Mouse (Mus musculus) adrenal gland, adult 8-10 months (tissue): ENCODE data around the gene Apof. TPM values are rescaled to one million over a fixed set of nuclear protein-coding genes. Genes with fewer than 3 reads are reported as not detected.
"Not testable (repeated sequence)": the region's sequence is repeated elsewhere in the genome, so short reads cannot be mapped to it uniquely, and the experiment has no call there.

Experiments
- DNase-seq: peaks from one replicate; pipeline ENCODE4 v3.0.0; 2022
- total RNA-seq, 4 experiments: library from RNA; stranded (reverse); gene quantifications; 2 replicates each; pipeline ENCODE4 v1.2.4; 2022

Apof gene
- total RNA-seq, 4 experiments from 2014 or later: 1.6 to 14.7 (median 6.9) TPM

DNA sequence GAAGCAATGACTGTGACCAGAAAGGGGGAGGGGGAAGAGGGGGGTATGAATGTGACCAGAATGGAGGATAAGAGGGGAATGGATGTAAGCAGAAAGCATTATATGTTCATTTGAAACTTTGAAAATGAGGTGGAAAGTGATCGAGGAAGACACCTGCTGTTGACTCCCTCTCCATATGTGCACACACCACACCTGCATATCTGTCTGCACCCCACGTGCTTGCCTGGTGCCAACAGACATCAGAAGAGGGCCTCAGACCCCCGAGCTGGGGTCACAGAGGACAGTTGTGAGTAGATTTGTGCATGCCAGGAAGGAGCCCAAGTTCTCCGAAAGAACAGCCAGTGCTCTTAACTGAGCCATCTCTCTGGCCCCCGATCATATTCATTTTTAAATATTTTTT lies 8.5 kb upstream of the Apof start:
- no peak for DNase-seq

DNA sequence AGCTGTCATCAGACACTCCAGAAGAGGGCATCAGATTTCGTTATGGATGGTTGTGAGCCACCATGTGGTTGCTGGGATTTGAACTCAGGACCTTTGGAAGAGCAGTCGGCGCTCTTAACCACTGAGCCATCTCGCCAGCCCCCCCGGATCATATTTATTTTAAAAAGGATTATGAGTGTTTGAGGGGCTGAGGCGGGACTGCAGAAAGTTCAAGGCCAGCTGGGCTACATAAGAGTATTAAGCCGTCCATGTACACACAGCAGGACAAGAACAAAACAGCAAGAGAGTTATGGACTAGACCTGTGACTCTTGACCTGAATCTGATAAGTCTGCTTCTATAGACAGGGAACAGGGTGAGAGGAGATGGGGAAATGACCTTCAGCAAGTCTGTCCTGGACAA lies 8.1 kb upstream of the Apof start:
- DNase-seq: not testable (repeated sequence)

DNA sequence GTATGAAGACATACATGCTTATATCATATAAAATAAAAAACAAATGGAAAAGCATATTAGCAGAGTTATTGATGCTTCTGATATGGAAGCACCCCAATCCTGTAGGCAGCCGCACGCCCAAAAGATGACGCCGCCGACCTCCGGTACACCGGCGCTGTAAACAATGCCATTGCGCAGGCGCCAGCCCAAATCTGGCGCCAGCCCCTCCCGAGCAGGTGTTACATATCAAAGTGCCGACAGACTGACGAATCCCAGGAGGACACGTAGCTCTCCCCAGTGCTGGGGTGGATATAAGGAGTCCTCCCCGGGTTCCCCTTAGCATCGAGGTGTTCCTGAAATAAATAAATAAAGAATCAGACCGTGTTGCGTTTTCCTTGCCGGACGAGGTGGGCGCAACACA lies 6.2 kb upstream of the Apof start:
- no peak for DNase-seq

DNA sequence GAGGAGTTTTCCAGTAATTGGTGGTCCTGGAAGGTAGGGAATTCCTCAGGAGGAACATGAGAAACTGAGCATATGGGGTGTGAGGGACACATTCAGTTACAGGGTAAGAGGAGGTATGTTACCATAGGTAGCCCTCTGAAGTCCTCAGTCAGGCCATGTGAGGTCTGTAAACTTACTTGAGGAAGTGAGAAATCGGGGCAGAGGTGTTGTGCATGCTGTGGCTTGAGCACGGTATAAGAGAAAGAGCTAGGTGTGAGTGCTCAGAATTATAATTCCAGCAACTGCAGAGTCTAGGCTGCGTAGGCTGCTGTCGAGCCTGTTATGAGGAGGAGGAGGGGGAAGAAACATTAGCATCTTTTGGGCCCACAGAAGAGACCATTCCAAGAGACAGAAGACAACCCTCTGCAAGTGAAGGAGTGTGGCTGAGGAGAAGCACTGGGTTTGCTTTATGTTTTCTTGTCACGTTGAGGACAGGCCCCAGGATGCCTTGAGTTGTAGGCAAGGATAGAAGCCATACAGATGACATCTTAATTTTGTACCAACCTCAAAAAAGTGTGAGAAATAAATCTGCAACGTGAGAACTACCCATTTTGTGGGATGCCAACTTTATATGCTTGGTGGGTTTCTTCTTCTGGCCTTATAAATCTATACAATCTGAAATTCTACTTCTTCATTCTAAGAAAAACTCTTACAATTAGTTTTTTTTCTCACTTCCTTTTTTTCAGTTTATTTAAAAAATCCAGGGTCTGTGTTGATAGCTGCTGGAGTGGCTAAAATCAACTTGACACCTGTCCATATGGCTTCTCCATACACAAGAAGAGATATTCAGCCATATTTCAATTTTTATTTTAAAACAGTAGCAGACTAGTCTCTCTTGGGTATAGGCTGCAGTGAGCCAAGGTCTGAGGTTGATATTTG lies 4.8 kb upstream of the Apof start:
- no peak for DNase-seq

DNA sequence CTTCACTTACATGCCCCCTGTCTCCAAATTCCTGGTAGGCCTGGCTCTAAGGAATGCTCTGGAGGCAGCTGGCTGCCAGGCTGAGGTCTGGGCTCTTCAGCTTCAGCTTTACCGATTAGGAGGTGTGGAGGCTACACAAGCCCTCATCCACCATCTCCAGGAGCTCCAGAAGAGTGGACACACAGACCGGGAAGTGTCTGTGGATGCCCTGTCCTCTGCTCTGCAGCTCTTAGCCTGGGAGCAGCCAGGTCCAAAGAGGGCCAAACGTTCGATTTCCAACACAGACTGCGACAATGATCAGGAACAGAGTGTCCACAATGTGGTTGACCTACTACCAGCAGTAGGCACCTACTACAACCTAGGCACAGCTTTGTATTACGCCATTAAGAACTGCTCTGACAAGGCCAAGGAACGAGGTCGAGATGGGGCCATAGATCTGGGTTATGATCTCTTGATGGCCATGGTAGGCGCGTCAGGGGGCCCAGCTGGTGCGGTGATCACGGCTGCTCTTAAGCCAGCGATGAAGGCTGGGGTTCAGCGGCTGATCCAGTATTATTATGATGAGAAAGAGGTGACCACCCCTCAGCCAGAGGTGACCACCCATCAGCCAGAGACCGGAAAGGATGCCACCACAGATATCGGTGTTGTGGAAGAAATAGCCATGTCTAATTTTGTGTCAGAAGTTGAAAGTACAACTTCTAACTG lies 887 bp downstream of the Apof start:
- DNase-seq: no peak

DNA sequence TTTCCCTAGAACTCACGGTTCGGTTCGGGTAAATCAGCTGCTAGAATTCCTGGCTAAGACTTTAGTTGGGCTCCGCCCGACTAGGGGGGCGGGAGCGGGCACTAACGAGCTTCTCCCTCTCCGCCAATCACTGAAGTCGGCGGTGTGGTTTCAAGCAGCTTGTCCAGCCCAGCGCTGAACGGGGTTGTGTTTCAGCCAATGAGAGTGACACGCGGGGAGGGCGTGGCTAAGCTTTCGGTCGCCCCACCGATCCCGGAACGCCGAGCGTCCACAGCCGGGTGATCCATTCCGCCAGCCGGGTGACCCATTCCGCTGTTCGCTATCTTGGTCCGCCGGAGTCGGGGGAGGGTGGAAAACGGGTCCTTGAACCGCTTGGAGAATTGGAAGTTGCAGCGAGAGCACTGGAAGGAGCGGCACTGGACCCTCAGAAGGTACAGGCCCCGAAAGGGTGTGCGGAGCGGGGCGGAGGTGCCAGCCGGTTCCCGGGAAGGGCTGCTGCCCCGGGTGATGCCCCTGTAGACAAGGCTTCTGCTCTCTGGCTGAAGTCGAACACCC lies 1.9 kb downstream of the Apof start, which contains the start of gene Stat2:
Stat2 (plus strand) TSS at position 273 of the 555 bp plus-strand sequence.
- peak; percentile 99 for DNase-seq

DNA sequence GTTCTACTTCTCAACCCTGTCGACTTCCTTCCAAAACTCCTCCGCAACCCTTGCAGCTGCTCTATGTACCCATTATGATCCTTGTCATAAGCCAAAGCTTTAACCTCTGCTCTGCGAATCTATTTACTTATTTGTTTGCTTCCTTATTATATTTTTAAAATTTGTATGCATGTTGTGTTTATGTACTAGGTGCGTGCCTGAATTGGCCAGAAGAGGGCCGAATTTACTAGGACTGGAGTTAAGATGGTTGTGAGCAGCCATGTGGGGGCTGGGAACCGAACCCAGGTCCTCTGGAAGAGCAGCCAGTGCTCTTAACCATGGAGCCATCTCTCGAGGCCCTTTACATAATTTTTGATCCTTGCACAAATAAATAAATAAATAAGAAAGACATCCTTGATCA lies 2.4 kb downstream of the Apof start:
- DNase-seq: no peak

DNA sequence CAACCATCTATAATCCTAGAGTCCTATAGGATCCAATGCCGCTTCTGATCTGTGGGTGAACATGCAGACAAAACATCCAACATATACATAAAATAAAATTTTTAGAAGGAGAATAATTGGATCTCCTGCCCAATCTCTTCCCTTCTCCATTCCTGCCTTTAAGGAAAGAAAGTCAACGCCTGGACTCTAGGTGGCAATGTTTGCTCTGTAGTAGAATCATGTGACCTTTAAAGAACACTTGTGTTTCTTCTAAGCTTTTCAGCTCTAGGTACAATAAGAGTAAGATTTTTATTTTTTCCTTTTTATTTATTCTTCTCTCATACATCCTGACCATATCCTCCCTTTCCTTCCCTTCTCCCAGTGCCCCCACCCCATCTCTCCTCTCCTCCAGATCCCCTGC lies 3.4 kb downstream of the Apof start:
- no peak for DNase-seq

DNA sequence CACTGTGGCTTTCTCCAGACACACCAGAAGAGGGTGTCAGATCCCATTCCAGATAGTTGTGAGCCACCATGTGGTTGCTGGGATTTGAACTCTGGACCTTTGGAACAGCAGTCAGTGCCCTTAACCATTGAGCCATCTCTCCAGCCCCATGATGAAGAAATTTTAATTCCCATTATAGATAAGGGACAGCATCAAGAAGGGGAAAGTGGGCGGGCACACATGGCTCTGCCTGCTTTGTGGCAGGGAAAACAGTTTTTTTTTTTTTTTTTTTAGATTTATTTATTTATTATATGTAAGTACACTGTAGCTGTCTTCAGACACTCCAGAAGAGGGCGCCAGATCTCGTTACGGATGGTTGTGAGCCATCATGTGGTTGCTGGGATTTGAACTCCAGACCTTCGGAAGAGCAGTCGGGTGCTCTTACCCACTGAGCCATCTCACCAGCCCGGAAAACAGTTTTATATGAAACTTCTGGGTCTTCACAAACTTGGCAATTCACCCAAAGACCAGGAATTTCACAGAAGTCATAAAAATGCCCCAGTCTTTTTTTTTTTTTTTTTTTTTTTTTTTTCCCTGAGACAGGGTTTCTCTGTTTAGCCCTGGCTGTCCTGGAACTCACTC lies 4.5 kb downstream of the Apof start:
- DNase-seq: not testable (repeated sequence)

DNA sequence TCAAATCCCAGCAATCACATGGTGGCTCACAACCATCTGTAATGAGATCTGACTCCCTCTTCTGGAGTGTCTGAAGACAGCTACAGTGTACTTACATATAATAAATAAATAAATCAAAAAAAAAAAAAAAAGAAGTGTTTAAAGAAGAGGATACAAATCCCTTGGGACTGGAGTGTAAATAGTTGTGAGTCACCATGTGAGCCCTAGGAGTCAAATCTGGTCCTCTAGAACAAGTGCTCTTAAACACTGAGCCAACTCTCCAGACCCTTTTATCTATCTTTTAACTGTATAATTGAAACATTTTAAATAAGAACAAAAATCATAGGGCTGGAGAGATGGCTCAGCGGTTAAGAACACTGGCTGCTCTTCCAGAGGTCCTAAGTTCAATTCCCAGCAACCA lies 6.9 kb downstream of the Apof start:
- not testable (repeated sequence) for DNase-seq

DNA sequence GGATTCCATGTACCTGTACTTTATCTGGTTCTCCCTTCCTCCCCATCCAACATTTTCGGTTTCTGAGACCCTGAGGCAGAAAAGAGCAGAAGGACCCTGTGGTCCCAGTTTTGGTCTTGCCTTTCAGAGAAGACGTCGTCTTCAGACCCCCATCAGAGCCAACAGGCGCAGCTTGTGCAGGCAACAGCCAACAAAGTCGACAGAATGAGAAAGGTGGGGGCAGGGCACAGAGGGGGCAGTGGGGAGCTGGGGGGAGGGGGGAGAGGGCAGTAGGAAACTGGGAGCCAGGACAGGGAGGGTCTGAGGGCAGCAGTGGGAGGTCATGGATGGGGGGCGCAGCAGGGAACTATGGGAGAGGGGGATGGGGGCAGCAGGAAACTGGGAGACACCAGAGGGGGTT lies 9.7 kb downstream of the Apof start:
- DNase-seq: no peak

DNA sequence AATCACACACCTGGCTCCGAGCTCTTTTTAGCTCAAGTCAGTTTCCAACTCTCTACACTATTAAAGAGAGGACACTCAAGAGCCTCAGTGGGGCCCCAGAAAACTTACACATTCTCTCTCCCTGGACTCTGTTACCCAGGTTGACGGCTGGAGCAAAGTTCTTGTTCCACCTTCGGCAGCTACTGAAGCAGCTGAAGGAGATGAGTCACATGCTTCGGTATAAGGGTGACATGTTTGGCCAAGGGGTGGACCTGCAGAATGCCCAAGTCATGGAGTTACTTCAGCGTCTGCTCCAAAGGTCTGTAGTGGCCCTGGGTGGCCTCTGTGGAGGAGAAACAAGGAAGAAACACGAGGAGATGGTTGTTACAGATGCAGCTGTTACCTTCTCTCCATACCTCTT lies 12.5 kb downstream of the Apof start:
- no peak for DNase-seq

DNA sequence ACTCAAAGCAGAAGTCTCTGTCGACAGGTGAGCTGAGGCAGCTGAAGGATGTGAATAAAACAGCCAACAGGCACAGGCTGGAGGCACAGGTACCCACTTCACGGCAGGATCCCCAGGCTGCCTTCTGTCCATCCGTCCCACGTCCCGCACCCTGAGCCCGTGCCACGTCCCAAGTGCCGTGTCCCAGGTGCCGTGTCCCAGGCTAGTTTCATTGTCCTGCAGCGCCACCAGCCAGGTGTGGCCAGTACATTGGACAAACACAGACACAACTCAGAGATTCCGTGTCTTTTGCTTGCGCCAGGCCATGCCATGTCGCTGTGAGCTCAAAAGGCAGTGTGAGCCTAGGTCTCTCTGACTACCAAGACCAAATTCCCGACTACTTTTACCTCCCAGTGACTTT lies 13.2 kb downstream of the Apof start:
- DNase-seq: no peak

DNA sequence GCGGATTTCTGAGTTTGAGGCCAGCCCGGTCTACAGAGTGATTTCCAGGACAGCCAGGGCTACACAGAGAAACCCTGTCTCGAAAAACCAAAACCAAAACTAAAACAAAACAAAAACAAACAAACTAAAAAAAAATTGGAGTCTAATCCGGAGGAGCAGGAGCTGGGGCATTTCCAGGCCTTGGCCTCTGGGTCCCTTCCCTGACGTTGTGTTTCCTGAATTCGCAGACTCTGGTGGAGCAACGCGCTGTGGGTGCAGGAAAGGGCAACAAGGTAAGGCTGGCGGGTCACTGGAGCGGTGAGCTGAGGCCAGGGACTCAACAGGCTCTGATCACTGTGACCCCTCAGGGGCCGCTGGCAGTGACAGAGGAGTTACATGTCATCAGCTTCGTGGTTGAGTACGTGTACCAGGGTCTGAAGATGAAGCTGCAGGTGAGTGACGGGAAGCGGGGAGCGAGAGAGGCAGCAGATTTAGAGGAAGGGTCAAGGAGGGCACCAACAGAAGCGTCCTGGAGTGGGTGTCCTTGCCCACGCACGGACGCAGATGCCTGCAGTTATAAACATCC lies 14.5 kb downstream of the Apof start:
- no peak for DNase-seq

DNA sequence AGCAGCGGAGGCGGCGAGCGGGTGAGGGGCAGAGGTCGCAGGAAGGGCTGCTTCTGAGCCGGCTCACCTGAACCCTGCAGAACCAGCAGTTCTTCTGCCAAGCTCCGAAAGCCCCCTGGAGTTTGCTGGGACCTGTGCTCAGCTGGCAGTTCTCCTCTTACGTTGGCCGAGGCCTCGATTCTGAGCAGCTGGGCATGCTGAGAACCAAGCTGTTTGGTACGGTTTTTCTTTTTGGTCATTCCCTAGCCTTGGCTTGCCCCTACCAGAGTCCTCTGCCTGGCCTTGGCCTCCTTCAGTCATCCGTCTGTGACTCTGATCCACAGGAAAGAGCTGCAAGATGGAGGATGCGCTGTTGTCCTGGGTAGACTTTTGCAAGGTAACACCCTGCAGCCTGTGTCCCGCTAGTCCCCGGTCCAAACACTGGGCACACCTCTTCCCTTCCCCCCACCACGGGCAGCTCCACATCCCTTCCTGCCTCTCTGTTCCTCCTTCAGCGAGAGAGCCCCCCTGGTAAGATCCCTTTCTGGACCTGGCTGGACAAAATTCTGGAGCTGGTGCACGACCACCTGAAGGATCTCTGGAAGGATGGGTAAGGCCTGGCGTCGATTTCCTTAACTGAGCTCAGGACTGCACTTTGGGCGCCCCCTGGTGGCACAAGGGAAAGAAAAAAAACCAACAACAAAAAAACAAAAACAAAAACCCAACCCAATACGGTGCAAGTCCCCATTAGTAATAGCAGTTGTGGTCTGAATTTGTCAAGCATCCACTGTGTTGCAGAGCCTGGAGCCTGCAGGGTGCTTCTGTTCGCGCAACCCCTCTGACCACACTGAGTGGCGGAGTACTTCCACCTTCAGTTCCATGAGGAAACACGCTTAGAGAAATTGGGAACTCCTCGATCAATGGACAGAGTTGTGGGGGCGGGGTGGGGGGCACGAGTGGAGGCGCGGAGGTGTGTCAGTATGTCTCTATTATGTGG lies 15.4 kb downstream of the Apof start:
- peak; percentile 46 for DNase-seq

DNA sequence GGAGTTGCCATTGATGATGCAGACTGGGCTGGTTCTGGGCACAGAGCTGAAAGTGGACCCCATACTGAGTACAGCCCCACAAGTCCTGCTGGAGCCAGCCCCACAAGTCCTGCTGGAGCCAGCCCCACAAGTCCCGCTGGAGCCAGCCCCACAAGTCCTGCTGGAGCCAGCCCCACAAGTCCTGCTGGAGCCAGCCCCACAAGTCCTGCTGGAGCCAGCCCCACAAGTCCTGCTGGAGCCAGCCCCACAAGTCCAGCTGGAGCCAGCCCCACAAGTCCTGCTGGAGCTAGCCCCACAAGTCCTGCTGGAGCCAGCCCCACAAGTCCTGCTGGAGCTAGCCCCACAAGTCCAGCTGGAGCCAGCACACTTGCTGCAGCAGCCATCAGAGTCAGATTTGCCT lies 22.1 kb downstream of the Apof start:
- DNase-seq: not testable (repeated sequence)

DNA sequence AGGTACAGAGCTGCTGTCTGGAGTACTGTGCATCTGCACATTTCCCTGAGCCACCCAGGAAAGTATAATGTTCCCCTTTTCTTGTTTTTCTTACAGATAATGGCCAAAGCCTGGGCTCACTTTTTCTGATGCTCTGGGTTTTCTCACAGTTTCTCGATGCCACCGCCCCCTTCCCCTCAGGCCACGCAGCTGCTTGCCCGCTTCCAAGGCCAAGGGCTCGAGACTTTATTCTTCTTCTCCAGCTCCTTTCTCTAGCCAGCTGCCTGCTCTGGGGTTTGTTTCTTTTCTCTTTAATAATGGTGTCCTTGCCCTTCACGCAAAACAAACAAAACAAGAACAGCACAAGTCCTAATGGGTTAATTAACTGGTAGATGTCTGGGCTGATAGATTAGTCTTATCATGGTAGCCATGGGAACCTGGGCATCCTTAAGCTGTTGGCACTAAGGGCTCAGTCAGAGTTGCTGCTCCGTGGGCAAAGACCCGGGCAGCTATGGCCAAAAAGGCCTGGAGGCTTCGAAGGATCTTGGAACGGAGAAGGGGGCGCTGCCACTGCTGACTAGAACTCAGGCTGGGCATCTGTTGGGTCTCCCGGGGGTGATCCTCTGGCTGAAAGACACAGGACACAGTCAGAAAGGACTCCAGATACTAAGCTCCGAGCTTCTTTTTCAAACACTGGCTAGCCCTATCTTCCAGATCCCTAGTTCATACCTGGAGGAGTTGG lies 28.1 kb downstream of the Apof start:
- no peak for DNase-seq

DNA sequence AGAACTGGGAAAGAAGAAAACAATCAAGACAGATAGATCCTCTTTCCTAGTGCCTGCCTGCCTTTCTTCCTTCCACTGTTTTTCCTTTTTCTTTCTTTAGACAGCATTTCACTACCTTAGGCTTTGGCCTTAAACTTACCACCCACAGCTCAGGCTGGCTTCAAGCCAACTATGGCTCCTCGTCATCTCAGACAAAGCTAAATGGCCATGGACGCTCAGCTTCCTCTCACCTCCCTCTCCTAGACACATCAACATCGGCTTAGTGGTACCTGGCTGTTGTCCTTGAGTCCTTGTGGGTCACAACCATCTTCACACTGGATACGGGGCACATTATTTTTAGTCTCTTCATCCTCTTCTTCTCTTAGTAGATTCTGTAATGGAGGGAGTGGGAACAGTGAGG lies 28.8 kb downstream of the Apof start:
- DNase-seq: no peak

DNA sequence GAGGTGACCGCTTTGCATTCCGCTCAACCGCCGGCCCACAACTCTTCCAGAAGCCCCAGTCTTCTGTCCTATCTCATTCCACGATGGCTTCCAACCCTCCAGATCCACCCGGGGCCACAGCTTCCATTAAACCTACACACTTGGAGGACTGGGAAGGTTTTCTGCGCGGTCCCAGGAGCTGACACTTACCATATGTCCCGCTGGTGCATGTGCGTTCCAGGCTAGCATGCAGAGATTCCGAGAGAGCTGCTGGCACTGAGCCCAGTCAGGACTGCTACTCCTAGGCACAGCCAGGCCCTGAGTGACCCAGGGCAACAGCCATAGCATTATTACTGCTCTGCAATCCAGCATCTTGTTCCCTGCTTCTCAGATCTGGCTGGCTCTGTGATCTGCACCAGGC lies 29.2 kb downstream of the Apof start:
- no peak for DNase-seq

DNA sequence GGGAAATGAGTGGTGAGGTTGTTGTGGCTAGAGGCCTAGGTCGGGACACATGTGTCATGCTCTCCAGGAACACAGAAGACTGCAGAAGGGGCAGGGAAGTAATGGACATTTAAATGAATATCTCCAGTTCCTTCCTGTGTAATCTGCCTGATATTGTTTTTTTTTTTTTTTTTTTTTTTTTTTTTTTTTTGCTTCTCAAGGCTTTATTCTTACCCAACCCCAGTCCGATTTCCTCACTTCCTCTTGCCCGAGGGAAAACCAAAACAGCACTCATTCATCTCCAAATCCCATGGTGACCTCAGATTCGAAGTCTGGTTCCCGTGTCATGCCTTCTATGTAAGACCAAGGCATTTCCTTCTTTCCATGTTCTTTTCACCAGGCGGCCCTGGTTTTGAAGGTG lies 29.8 kb downstream of the Apof start:
- DNase-seq: no peak

DNA sequence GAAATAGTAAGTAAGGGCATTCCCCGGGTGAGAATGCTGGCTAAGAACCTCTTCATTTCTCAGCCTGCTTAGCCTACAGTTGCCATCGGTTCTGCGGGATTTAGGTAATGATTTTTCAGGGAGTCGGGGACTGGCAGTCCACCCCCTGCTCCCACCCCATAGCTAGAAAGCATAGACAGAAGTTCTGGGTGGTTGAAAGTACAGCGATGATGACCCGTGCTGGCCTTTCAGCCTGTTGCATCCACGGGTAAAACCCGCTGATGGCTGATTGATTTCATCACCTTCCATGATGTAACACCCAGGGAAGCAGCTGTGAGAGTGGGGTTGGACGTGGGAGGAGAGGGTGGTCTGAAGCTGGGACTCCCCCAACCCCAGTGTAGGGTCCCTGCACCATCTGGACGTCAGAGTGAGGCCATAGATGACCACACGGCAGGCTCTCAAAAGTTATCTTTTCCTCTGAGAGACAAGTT lies 30.3 kb downstream of the Apof start, which contains the start of gene Il23a:
Il23a (minus strand) TSS at position 51 of the 470 bp plus-strand sequence.
- no peak for DNase-seq
